Mouse (Mus musculus) B cell, adult 2 months (primary cell): Measurements from ENCODE around the gene Krt222.

Experiments used
- DNase-seq, 2 experiments: peaks; one replicate each; pipeline ENCODE4 v3.0.0; 2022

Gene Krt222

DNA sequence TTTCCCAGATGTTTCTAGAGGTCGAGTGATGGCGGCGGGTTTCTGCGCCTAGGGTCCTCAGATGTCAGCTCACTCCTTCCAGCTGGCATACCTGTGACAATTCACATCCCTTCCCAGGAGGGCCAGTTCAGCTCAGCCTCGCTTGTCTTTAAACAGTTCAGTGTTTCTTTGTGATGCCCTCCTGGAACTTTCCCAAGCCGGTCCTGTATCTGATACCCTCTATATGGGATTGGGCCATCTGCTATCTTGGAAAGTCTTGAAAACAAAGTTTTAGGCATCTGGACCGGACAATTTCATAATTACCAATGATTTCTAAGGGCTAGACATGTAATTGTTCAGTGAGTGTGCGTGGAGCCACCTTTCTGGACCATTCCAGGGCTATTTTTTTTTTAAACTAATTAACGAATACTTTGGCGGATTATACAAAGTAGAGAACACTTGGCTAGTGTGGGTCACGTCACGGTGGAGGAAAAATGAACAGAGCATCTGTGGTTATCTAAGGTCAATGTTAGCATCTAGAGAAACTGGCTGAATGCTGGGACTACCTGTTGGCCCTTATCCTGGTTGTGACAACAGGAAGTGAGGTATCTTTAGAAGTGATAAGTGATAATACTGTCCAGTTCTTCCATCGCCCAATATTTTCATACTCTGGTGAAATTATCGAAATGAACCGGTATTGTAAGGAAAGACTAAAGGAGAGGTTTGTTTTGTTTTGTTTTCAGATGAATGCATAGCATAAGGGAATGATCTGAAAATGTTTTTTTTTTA lies 12.7 kb downstream of the Krt222 start:
- no peak for DNase-seq

- DNase-seq = peak; percentile 84 to 89
Measured at GRCm38 (mm10) chr11:99230261-99231048, 13.4 kb downstream of the Krt222 start, which contains the start of gene Smarce1. Gene Smarce1, minus strand, starts transcription at chr11:99231017.

- peak; percentile 13 to 22 for DNase-seq
Measured at GRCm38 (mm10) chr11:99229641-99230260, 14.1 kb downstream of the Krt222 start.

GRCm38 (mm10) chr11:99226298-99226697 lies 17.6 kb downstream of the Krt222 start:
- DNase-seq = no peak

- DNase-seq = no peak
Measured at GRCm38 (mm10) chr11:99223310-99223709, 20.6 kb downstream of the Krt222 start.

- no peak for DNase-seq
Measured at GRCm38 (mm10) chr11:99221811-99222210, 22.1 kb downstream of the Krt222 start.

GRCm38 (mm10) chr11:99217248-99217986 lies 26.5 kb downstream of the Krt222 start:
- DNase-seq = no peak

- DNase-seq = no peak
Measured at GRCm38 (mm10) chr11:99216181-99216580, 27.7 kb downstream of the Krt222 start.

DNA sequence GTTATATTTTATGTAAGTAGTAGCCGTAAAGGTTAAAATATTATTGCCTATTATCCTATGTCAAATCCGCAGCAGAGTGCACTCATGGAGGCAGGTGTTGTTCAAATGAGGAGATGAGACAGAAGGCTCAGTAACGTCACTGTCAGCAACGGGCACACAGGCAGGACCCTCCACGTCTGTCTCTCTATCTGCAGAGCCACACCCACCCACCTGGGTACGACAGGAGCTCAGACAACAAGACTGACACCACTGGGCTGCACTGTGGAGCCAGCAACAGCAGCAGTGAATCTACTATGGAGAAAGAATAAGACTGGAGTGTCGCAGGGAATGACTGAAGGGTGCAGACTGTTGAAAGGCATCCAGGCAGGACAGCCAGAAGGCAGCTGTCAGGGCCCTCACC lies 31.2 kb downstream of the Krt222 start:
- DNase-seq = no peak

- no peak for DNase-seq
Measured at GRCm38 (mm10) chr11:99211964-99212363, 31.9 kb downstream of the Krt222 start.

GRCm38 (mm10) chr11:99208105-99208669 lies 35.7 kb downstream of the Krt222 start:
- no peak for DNase-seq

GRCm38 (mm10) chr11:99207449-99207848 lies 36.4 kb downstream of the Krt222 start:
- no peak for DNase-seq

DNA sequence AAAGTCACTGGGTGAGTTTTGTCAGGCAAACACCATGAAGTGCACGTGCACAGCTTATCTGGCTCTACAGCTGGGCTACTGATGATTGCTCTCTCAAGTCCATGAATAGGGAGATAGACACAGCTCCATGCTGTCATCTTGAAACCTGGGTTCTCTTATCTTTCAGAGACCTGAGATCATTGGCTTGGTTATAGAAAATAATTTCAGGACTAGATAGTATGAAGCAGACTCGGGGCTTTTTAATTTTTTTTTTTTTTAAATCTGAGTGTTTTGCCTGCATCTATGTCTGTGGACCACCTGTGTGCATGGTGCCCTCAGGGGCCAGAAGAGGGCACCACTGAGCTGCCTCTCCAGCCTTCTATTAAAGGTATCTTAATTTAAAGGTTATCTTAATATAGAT lies 36.9 kb downstream of the Krt222 start:
- peak; percentile 65 to 67 for DNase-seq

- peak; percentile 87 to 90 for DNase-seq
Measured at GRCm38 (mm10) chr11:99189154-99189582, 54.7 kb downstream of the Krt222 start.

DNA sequence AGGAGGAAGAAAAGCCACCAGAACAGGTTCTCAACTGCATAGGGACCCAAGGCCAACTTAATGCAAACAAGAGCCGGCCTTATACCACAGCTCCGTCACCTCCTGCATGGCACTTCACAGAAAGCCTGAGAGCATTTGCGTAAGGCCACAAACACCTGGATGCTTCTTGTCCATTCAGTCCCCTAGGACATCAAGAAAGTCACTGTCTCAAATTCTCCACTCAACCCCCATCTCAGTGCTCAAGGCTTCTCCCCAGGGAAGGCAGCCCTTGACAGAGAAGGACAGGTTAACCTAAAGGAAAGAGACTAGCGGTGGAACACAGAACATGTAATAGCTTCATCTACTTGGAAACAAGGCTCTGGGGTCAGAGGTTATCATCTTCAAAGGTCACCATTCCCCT lies 56.5 kb downstream of the Krt222 start:
- DNase-seq = no peak

DNA sequence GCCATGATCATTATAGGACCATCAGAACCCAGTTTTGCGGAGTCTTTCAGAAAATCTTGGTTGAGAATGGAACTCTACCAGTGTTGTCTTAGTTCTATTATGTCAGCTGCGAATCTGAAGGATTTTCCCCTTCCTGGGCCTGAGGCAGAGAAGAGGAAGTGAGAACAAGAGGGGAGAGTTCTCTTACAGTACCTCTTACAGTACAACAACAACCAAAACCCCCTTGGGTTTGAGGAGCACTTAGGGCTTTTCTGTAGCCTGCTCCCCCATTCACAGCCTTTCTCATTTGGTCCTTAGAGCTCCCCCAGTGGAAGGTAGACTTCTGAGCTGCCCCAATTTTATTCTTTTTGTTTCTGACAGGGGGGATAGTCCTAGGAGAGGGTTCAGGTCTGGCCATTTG lies 57.0 kb downstream of the Krt222 start:
- DNase-seq = peak; percentile 67 to 76
